Mouse (Mus musculus): ENCODE data around the gene Acat3. TPM values are rescaled to one million over a fixed set of nuclear protein-coding genes. Genes with fewer than 3 reads are reported as not detected.
"Not testable (repeated sequence)": the region's sequence is repeated elsewhere in the genome, so short reads cannot be mapped to it uniquely, and the experiment has no call there.

Acat3 gene
- polyA plus RNA-seq, 1 experiment from 2014 or later, result 1.2 TPM

DNA sequence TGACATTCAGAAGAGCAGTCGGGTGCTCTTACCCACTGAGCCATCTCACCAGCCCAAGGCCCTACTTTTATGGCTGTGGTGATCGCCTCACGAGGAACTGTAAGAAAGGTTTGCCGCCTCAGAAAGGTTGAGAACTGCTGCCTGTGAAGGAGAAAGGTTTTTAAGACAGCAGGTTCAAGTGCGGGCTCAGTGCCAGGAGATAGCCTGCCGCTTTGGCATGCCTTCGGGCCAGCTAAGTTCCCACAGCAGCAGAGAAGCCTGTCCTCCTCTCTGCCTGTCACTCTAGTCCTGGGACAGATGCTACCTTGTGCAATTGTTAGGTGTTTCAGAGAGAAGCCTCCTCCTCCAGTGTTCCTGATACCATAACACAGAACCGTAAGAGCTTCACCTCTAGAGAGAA is 16.3 kb upstream of the Acat3 start:
- H3K4me2 ChIP-seq (replicated peaks; ENCODE audit: low read depth, low read length), result no peak overlapping the region
- no peak overlapping the region for H3K4me3 ChIP-seq (ENCODE audit: low read depth, low read length)
- WGBS, result 96% methylated on average over 8 of the region's 8 CpGs
- 0 out of 2 replicates have a peak, but pooled peaks cover 3% of the 10 kb centered on the region for H3K4me1 ChIP-seq (replicated peaks; ENCODE audit: control insufficient read depth, insufficient read depth, low read length)
- H3K9me3 ChIP-seq (ENCODE audit: control insufficient read depth, low read length), result no peaks in the 10 kb centered on the region
- ATAC-seq (ENCODE audit: low FRiP score) (no peak), DNase-seq (ENCODE audit: low spot score) (no peak)
- H3K27me3 ChIP-seq (ENCODE audit: control insufficient read depth, insufficient read depth, low read length), result no peaks in the 10 kb centered on the region
- H3K27ac ChIP-seq (ENCODE audit: low read depth, low read length), result no peak overlapping the region
- 0 out of 2 replicates have a peak, but pooled peaks cover 2% of the 10 kb centered on the region for H3K36me3 ChIP-seq (ENCODE audit: control insufficient read depth, insufficient read depth, low read length)
- H3K9ac ChIP-seq (ENCODE audit: low read depth, low read length), result no peak overlapping the region

GRCm38 (mm10) chr17:12949669-12950068 is 9.3 kb upstream of the Acat3 start:
- H3K4me1 ChIP-seq (replicated peaks; ENCODE audit: control insufficient read depth, insufficient read depth, low read length), result no peaks in the 10 kb centered on the region
- H3K27me3 ChIP-seq (ENCODE audit: control insufficient read depth, insufficient read depth, low read length), result no peaks in the 10 kb centered on the region
- no peak overlapping the region for H3K27ac ChIP-seq (ENCODE audit: low read depth, low read length)
- H3K4me2 ChIP-seq (replicated peaks; ENCODE audit: low read depth, low read length), result no peak overlapping the region
- WGBS, result 97% methylated on average over 5 of the region's 5 CpGs
- H3K36me3 ChIP-seq (ENCODE audit: control insufficient read depth, insufficient read depth, low read length), result peaks cover 19% of the 10 kb centered on the region
- ATAC-seq (ENCODE audit: low FRiP score) (no peak), DNase-seq (ENCODE audit: low spot score) (no peak)
- H3K4me3 ChIP-seq (ENCODE audit: low read depth, low read length), result no peak overlapping the region
- H3K9ac ChIP-seq (ENCODE audit: low read depth, low read length), result no peak overlapping the region
- H3K9me3 ChIP-seq (ENCODE audit: control insufficient read depth, low read length), result no peaks in the 10 kb centered on the region

DNA sequence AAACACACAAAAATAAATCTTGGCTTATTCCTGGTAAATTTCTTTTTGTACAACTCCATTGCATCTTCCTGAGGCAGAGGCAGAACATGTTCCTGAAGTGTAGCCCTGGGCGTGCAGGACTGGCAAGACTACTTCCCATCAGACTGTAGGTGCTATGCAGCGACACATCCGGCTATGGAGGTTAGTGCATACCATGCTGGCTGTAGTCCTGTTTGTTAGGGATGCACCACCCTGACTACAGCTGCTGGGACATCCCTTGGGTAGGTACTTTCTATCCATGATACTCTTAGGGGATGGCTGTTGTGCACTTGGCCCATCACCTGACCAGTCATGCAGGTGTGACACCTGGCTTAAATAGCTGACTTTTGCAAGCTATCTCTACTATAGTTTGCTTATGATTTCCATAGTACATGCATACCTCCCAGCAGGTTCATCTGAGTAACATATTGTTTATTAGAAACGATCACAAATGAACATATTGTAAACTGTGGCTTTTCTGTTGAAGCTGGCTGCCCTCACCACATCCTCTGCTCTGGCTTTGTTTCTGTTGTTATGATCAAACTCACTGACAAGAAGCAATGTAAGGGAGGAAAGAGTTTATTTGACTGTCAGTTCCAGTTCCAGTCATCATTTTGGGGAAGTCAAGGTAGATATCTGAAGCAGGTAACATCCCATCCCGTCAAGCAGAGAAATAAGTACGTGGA is 2.2 kb upstream of the Acat3 start:
- Histone ChIP-seq H3K27ac (ENCODE audit: low read depth, low read length) (no peak overlapping the region), H3K27me3 (ENCODE audit: control insufficient read depth, insufficient read depth, low read length) (no peaks in the 10 kb centered on the region), H3K4me1 (replicated peaks; ENCODE audit: control insufficient read depth, insufficient read depth, low read length) (0 out of 2 replicates have a peak, but pooled peaks cover 2% of the 10 kb centered on the region), H3K4me2 (replicated peaks; ENCODE audit: low read depth, low read length) (no peak overlapping the region), H3K36me3 (ENCODE audit: control insufficient read depth, insufficient read depth, low read length) (peaks cover 14% of the 10 kb centered on the region), H3K4me3 (ENCODE audit: low read depth, low read length) (no peak overlapping the region), H3K9me3 (ENCODE audit: control insufficient read depth, low read length) (no peaks in the 10 kb centered on the region), H3K9ac (ENCODE audit: low read depth, low read length) (no peak overlapping the region)
- DNase-seq (ENCODE audit: low spot score) (no peak), ATAC-seq (ENCODE audit: low FRiP score) (no peak)
- WGBS, result 93% methylated on average over 6 of the region's 6 CpGs

DNA sequence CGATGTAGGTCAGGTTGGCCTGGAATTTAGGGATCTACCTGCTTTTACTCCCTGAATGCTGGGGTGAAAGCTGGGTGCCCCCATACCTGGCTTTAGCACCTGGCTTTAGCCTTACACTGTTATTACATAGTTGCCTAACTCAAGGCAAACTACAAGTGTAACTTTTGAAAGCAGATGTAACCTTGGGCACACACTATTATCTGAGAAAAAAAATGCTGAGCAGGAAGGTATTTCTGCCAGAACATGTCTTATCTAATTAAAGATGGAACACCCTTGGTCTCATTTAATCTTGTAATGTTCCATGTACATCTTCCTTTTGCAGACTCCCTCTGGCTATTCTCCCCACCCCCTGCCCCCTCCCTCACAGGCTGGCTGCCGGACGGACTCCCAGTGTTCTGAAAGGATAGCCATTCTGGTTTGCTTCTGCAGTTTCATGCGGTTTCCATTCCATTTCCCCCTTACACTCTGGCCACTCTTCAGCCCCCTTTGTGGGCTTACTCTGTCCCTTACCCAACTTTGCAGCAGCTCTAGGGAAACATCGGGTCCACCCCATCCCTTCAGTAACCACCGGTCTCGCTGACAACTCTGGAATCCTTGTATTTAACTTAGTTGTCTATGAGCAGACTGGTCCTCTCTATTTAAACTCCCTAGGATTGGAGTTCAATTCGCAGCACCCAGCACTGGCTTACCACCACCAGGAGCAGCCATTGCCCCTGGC is 1.3 kb upstream of the Acat3 start:
- DNase-seq (ENCODE audit: low spot score) (no peak), ATAC-seq (ENCODE audit: low FRiP score) (no peak)
- Histone ChIP-seq H3K4me1 (replicated peaks; ENCODE audit: control insufficient read depth, insufficient read depth, low read length) (0 out of 2 replicates have a peak, but pooled peaks cover 2% of the 10 kb centered on the region), H3K9ac (ENCODE audit: low read depth, low read length) (no peak overlapping the region), H3K4me2 (replicated peaks; ENCODE audit: low read depth, low read length) (no peak overlapping the region), H3K27ac (ENCODE audit: low read depth, low read length) (no peak overlapping the region), H3K4me3 (ENCODE audit: low read depth, low read length) (no peak overlapping the region), H3K9me3 (ENCODE audit: control insufficient read depth, low read length) (no peaks in the 10 kb centered on the region), H3K36me3 (ENCODE audit: control insufficient read depth, insufficient read depth, low read length) (peaks cover 13% of the 10 kb centered on the region), H3K27me3 (ENCODE audit: control insufficient read depth, insufficient read depth, low read length) (no peaks in the 10 kb centered on the region)
- 77% methylated on average over 8 of the region's 8 CpGs for WGBS

GRCm38 (mm10) chr17:12939377-12940148 is 837 bp downstream of the Acat3 start:
- not testable (repeated sequence) for H3K27me3 ChIP-seq (ENCODE audit: control insufficient read depth, insufficient read depth, low read length); H3K9ac ChIP-seq (ENCODE audit: low read depth, low read length); H3K4me1 ChIP-seq (replicated peaks; ENCODE audit: control insufficient read depth, insufficient read depth, low read length); H3K27ac ChIP-seq (ENCODE audit: low read depth, low read length); H3K36me3 ChIP-seq (ENCODE audit: control insufficient read depth, insufficient read depth, low read length); DNase-seq (ENCODE audit: low spot score); H3K4me3 ChIP-seq (ENCODE audit: low read depth, low read length); H3K9me3 ChIP-seq (ENCODE audit: control insufficient read depth, low read length)
- 55% methylated on average over 2 of the region's 12 CpGs for WGBS
- ATAC-seq (ENCODE audit: low FRiP score), result peak; percentile 55; the same call in 1 of the 2 replicates
- peak overlapping the region; percentile 39 for H3K4me2 ChIP-seq (replicated peaks; ENCODE audit: low read depth, low read length)

DNA sequence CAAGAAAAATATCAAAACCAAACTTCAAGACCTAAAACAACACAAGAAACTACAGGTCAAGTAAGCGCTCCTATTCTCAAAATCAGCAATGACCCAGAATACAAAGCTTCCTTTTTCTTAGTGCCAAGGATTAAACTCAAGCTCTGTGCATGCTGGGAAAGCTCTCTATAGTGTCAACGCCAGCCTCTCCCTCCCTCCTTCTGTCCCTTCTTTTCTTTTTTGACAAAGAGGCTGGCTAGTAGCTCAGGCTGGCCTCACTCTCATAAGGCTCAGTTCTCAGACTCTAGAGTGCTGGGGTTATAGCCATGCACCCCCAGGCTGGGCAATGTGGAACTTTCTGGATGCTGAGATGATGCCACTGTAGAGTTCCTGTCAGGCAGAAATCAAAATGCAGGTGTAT is 2.3 kb downstream of the Acat3 start:
- H3K27me3 ChIP-seq (ENCODE audit: control insufficient read depth, insufficient read depth, low read length), result no peaks in the 10 kb centered on the region
- no peaks in the 10 kb centered on the region for H3K36me3 ChIP-seq (ENCODE audit: control insufficient read depth, insufficient read depth, low read length)
- ATAC-seq (ENCODE audit: low FRiP score), result no peak
- H3K9ac ChIP-seq (ENCODE audit: low read depth, low read length), result no peak overlapping the region
- 51% methylated on average over 2 of the region's 2 CpGs for WGBS
- no peak overlapping the region for H3K4me3 ChIP-seq (ENCODE audit: low read depth, low read length)
- H3K4me1 ChIP-seq (replicated peaks; ENCODE audit: control insufficient read depth, insufficient read depth, low read length), result 0 out of 2 replicates have a peak, but pooled peaks cover 2% of the 10 kb centered on the region
- H3K27ac ChIP-seq (ENCODE audit: low read depth, low read length), result no peak overlapping the region
- H3K9me3 ChIP-seq (ENCODE audit: control insufficient read depth, low read length), result no peaks in the 10 kb centered on the region
- no peak overlapping the region for H3K4me2 ChIP-seq (replicated peaks; ENCODE audit: low read depth, low read length)
- DNase-seq (ENCODE audit: low spot score), result no peak

GRCm38 (mm10) chr17:12937412-12937970 is 2.9 kb downstream of the Acat3 start:
- Histone ChIP-seq H3K36me3 (ENCODE audit: control insufficient read depth, insufficient read depth, low read length) (no peaks in the 10 kb centered on the region), H3K9ac (ENCODE audit: low read depth, low read length) (no peak overlapping the region), H3K27ac (ENCODE audit: low read depth, low read length) (no peak overlapping the region), H3K9me3 (ENCODE audit: control insufficient read depth, low read length) (no peaks in the 10 kb centered on the region), H3K4me3 (ENCODE audit: low read depth, low read length) (no peak overlapping the region), H3K4me2 (replicated peaks; ENCODE audit: low read depth, low read length) (no peak overlapping the region), H3K27me3 (ENCODE audit: control insufficient read depth, insufficient read depth, low read length) (no peaks in the 10 kb centered on the region), H3K4me1 (replicated peaks; ENCODE audit: control insufficient read depth, insufficient read depth, low read length) (0 out of 2 replicates have a peak, but pooled peaks cover 2% of the 10 kb centered on the region)
- 84% methylated on average over 2 of the region's 2 CpGs for WGBS
- DNase-seq (ENCODE audit: low spot score) (no peak), ATAC-seq (ENCODE audit: low FRiP score) (no peak)

- Histone ChIP-seq H3K9ac (ENCODE audit: low read depth, low read length) (no peak overlapping the region), H3K36me3 (ENCODE audit: control insufficient read depth, insufficient read depth, low read length) (no peaks in the 10 kb centered on the region), H3K4me3 (ENCODE audit: low read depth, low read length) (no peak overlapping the region), H3K27me3 (ENCODE audit: control insufficient read depth, insufficient read depth, low read length) (no peaks in the 10 kb centered on the region), H3K4me1 (replicated peaks; ENCODE audit: control insufficient read depth, insufficient read depth, low read length) (0 out of 2 replicates have a peak, but pooled peaks cover 2% of the 10 kb centered on the region), H3K4me2 (replicated peaks; ENCODE audit: low read depth, low read length) (no peak overlapping the region), H3K27ac (ENCODE audit: low read depth, low read length) (no peak overlapping the region), H3K9me3 (ENCODE audit: control insufficient read depth, low read length) (no peaks in the 10 kb centered on the region)
- DNase-seq (ENCODE audit: low spot score) (no peak), ATAC-seq (ENCODE audit: low FRiP score) (no peak)
- WGBS, result 84% methylated on average over 4 of the region's 4 CpGs
Measured at GRCm38 (mm10) chr17:12935719-12936118, 4.7 kb downstream of the Acat3 start.
